Mouse (Mus musculus): Measurements from ENCODE around the gene Ncapg.

Ncapg gene

DNA sequence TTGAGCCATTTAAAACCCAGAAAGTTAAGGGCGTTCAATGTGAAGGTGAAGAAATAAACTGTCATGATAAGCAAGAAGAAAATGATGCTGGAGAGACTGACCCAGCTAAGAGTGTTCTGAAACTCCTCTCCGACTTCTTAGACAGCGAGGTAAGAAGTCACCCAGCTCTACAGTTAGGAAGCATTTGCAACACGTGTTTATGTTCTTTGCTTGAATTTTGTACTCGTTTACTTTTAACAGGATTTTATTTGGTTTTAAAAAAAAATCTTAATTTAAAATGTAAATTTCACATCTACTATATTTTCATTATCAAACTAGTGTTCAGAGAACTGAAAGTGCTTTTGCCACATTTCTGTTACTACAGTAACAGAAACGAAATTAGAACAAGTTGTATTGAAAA is 22.0 kb downstream of the Ncapg start:
- DNase-seq (ENCODE audit: low read depth, low spot score) = no peak

DNA sequence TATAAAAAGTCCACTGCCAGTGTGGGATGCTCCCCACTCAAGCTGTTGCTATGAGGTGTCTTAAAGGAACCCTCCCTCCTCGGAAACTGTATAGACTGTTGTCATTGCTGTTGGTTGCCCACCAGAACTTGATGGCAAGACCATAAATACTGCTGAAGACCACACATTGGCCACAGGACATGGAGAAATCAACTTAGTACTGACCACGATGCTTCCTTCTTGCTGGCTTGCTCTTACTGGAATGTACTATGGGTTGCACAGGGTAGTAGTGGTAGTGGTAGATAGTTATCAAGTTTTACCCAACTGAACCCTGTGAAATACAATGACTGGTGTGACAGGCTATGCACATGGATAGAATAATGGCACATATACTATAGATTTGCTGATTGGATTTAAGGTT is 37.1 kb downstream of the Ncapg start:
- peak; percentile 6 for DNase-seq (ENCODE audit: low read depth, low spot score)

DNA sequence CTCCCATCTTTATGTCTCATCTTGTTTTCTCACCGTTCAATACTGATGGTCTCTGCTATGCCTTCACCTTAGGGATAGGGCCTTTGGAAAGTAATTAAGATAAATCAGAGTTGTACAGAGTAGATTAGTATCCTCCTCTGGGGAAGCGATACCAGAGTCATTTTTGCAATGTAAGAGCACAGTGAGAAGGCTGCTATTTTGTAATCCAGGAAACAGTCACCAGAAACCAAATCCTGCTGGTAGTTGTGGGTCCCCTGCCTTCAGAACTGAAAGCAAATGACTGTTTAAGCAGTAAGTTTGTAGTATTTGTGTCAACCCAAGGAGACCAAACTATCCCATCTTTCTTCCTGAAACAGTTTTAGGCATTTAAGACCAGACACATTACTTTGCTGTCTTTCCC is 39.9 kb downstream of the Ncapg start:
- DNase-seq (ENCODE audit: low read depth, low spot score) = no peak

DNA sequence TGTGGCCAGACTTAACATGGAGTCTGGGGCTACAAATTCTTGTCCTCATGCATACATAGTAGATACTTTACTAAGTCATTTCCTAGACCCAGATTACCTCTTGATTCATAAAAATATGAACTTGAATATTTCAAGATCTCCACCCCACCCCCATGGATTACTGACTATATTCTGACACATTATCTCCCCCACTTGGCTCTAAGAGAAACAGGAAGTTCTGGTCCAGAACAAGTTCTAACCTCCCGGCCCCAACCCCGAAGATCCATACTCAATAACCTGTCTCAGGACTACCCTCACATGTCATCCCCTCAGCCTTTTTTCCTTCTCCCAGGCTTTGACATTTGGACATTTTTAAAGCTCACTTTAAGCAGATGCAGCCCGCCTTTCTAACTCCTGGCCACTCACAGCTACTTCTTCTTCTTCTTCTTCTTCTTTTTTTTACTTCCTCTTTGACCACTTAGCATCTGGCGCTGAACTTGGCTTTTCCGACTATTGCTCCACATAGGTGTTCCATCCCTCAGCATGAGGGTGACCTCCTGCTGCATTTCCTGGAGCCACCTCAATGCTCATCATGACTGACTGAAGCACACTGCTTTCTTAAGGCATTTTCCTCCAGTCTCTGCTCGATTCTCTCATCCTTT is 49.2 kb downstream of the Ncapg start:
- DNase-seq (ENCODE audit: low read depth, low spot score) = no peak

DNA sequence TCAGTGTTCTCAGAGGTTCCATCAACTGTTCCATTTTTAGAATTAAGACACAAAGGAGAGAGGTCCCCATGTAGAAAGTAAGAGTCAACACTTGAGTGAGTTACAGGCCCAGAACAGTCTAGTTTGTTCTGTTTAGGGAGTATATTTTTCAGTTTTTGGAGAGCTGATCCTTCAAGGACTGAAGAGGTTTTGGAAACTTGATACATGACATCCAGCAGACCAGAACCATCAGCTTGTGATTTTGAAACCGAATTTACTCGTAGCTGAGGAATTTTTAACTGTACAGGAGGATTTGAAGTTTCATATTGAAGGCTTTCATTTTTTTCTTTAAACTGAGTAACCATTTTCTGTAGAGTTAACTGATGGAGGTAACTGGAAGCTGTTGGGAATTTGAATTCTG is 64.0 kb downstream of the Ncapg start:
- no peak for DNase-seq (ENCODE audit: low read depth, low spot score)

DNA sequence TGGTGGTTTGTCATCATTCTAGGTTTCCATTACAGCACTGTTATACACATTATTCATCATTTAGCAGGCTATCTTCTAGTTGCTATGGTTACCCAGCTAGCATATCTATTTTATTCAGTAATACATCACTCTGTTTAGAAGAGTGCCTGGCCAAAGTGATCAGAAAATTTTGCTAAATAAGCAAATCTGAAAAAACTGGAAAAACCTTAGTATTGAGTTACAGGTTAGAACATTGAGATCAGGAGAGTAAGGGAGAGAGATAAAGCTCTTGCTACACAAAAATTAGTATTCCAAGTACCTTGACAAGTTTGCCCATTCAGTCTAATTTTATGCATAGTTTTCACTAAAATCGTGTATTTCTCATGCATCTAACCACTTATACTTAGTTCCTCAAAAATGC is 68.2 kb downstream of the Ncapg start:
- peak; percentile 5 for DNase-seq (ENCODE audit: low read depth, low spot score)
